Mouse (Mus musculus) megakaryocyte, embryonic 14.5 days (primary cell): ENCODE measurements around the gene Swi5. TPM values are rescaled to one million over a fixed set of nuclear protein-coding genes. Genes with fewer than 3 reads are reported as not detected.
"Not testable (repeated sequence)": the region's sequence is repeated elsewhere in the genome, so short reads cannot be mapped to it uniquely, and the experiment has no call there.

ENCODE experiments used
- H3K27me3 ChIP-seq: replicated peaks from 2 replicates; pipeline ENCODE3; 2012; ENCODE audit warnings: inconsistent platforms
- H3K36me3 ChIP-seq: replicated peaks from 2 replicates; pipeline ENCODE3; 2012; ENCODE audit warnings: low read length, inconsistent platforms, mixed read lengths
- H3K4me1 ChIP-seq: 2 replicates; pipeline ENCODE4 v1.6.1; 2012; ENCODE audit warnings: inconsistent platforms
- H3K4me3 ChIP-seq: replicated peaks from 2 replicates; pipeline ENCODE3; 2012; ENCODE audit warnings: moderate library complexity, mild to moderate bottlenecking, inconsistent platforms
- H3K9me3 ChIP-seq: 2 replicates; pipeline ENCODE4 v1.6.1; 2012; ENCODE audit warnings: inconsistent platforms
- FLI1 ChIP-seq: IDR thresholded peaks from 2 replicates; pipeline ENCODE4 v1.6.1; 2012; ENCODE audit warnings: low read length, inconsistent platforms, mixed read lengths
- GATA1 ChIP-seq: IDR thresholded peaks from 3 replicates; pipeline ENCODE4 v1.6.1; 2012; ENCODE audit warnings: mixed read lengths, low read length, inconsistent platforms, borderline replicate concordance
- polyA plus RNA-seq: library from polyadenylated mRNA; stranded (reverse); fragments of >175 nt; gene quantifications from 2 replicates; pipeline ENCODE4 v1.2.3, GENCODE M21; 2012; ENCODE audit warnings: low replicate concordance; ENCODE audit not compliant: insufficient read depth

Swi5 gene
- polyA plus RNA-seq, 1 experiment, result 652 TPM

DNA sequence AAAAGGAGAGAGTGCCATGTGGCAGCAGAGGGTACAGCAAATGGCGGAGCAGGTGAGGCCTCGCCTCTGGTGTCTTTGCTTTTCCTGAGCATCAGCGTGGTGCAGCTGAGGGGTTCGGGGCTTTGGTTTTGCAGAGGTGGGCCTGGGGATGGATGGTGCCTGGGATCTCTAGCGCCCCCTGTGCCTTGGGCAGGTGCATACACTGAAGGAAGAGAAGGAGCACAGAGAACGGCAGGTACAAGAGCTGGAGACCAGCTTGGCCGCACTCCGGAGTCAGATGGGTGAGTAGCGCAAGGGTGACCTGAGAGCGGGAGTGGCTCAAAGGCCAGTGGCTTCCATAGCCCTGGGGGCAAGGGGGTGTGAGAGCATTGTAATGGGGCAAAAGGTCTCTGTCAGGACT, 15.1 kb upstream of the Swi5 start:
- no peaks in the 10 kb centered on the region for H3K27me3 ChIP-seq
- H3K4me3 ChIP-seq, result no peak overlapping the region
- TF ChIP-seq GATA1 (no peak), FLI1 (no peak)
- peaks cover 99% of the 10 kb centered on the region for H3K36me3 ChIP-seq
- peaks cover 6% of the 10 kb centered on the region; the same call in 1 of the 2 replicates for H3K4me1 ChIP-seq
- no peaks in the 10 kb centered on the region for H3K9me3 ChIP-seq

DNA sequence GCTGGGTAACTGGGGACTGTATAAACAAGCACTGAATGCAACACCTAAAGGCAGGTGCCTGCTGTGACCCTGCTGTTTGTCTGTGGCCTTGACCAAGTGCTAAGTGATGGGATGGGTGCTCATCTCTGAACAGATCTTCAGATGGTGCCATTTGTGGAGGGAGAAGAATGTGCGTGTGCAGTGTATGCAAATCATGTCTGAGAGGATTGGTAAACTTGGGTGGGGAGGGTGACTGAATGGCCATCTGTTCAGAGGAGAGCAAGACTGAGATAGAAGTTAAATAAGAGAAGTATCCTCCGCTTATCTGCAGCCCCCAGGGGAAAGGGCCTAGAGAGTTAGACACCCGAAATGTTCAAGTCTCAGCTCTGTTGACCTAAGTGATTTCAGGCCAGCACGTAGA, 11.6 kb upstream of the Swi5 start:
- peaks cover 12% of the 10 kb centered on the region for H3K4me1 ChIP-seq
- peaks cover 96% of the 10 kb centered on the region for H3K36me3 ChIP-seq
- H3K27me3 ChIP-seq, result no peaks in the 10 kb centered on the region
- H3K4me3 ChIP-seq, result no peak overlapping the region
- TF ChIP-seq FLI1, result no peak
- no peak for TF ChIP-seq GATA1
- no peaks in the 10 kb centered on the region for H3K9me3 ChIP-seq

DNA sequence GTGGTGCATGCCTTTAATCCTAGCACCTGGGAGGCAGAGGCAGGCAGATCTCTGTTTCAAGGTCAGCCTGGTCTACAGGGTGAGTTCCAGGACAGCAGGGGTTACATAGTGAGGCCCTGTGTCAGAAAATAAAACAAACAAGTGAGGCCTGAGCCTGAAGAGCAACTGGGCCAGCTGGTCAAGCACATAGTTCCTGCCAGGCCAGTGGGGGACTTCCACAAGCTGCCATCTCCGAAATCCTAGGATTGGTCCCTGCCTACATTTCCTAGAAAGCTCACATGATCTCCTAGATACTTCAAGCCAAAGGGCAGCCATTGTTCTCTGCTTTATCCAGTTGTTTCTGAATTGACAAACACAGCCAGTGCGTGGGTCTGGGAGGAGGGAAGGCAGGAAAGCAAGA, 8.0 kb upstream of the Swi5 start:
- H3K9me3 ChIP-seq, H3K4me3 ChIP-seq, H3K27me3 ChIP-seq: not testable (repeated sequence)
- Histone ChIP-seq H3K36me3 (peaks cover 95% of the 10 kb centered on the region), H3K4me1 (peaks cover 41% of the 10 kb centered on the region)

DNA sequence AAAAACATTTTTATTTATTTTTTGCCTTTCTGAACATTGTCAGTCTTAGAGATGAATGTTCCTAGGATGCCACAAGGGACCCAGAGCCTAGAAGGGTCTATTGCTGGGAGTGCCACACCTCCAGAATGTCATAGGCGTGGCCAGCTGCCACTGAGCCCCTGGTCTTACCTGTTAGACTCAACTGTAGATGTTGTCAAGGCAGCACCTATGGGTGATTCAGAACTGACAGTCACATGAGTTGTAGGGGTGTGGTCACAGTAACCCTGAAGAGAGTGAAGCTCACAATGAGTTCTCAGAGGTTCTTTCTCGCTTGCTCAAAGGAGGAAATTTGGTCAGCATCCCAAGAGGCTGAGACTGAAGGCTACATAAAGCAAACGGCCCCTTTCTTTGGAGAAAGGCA, 7.4 kb upstream of the Swi5 start:
- TF ChIP-seq GATA1 (no peak), FLI1 (no peak)
- no peaks in the 10 kb centered on the region for H3K27me3 ChIP-seq
- H3K36me3 ChIP-seq, result peaks cover 93% of the 10 kb centered on the region
- no peak overlapping the region for H3K4me3 ChIP-seq
- no peaks in the 10 kb centered on the region for H3K9me3 ChIP-seq
- H3K4me1 ChIP-seq, result peaks cover 46% of the 10 kb centered on the region

DNA sequence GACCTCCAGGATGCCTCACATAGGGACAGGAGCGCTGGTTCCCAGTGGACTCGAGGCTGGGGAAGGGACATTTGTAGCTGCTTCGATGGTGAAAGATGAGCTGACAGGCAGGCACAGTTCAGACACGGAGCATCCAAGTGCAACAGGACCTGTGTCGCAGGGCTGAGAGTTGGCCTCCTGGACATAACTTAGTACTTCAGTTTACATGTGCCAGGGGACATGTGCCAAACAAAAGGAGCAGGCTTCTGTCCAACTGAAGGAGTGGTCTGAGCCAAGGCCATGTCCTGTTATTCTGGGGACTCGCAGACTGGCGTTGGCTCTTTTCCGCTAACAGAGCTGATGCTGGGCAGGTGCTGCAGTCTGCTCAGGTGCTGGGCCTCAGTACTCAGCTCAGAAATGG, 6.5 kb upstream of the Swi5 start:
- Histone ChIP-seq H3K4me1 (peaks cover 55% of the 10 kb centered on the region), H3K27me3 (no peaks in the 10 kb centered on the region), H3K4me3 (no peak overlapping the region), H3K36me3 (peaks cover 85% of the 10 kb centered on the region), H3K9me3 (no peaks in the 10 kb centered on the region)
- TF ChIP-seq FLI1, result no peak
- no peak for TF ChIP-seq GATA1

DNA sequence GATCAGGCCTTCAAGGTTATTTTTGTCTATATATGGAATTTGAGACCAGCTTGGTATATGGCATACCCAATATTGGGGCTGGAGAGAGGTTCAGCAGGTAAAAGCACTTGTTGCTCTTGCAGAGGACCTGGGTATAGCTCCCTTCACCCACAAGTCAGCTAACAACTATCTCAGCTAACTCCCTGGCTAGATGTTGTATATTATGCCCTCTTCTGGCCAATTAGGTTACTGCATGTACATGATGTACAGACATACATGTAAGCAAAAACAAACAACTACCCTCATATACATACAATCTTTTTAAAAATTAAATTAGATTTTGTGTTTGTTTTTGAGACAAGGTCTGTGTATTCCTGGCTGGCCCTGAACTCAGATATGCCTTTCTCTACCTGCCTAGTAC, 1.7 kb upstream of the Swi5 start:
- H3K36me3 ChIP-seq, result peaks cover 58% of the 10 kb centered on the region
- TF ChIP-seq GATA1 (no peak), FLI1 (no peak)
- no peaks in the 10 kb centered on the region for H3K27me3 ChIP-seq
- no peaks in the 10 kb centered on the region for H3K9me3 ChIP-seq
- H3K4me3 ChIP-seq, result peak overlapping the region; percentile 98
- peaks cover 79% of the 10 kb centered on the region for H3K4me1 ChIP-seq

DNA sequence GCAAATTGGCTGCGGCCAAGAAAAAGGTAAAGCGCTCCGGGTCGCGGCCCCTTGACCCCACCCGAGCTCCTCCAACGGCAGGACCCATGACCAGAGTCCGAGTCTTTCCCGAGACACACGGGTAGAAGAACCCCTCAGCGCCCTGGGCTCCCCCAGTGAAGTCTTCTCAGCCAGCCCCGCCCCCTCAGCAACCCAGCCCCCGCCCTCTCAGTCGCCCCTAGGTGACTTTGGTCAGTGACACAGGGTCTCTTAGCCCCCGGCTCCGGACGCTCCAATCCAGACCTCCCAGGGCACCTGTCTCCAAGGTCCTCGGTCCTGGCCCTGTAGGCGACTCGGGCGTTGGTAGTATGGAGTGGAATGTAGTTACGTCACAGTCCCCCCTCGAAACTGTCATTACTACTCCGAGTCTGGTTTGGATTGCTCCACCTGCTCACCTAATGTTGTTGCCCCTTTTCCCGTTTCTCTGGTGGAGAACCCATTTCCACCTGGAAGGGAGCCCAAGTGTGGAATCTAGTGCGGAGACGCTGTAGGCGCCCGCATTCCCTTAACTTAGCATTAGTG, 576 bp upstream of the Swi5 start:
- TF ChIP-seq FLI1 (no peak), GATA1 (no peak)
- peaks cover 58% of the 10 kb centered on the region for H3K36me3 ChIP-seq
- peak overlapping the region; percentile 98 for H3K4me3 ChIP-seq
- peaks cover 81% of the 10 kb centered on the region for H3K4me1 ChIP-seq
- H3K27me3 ChIP-seq, result no peaks in the 10 kb centered on the region
- no peaks in the 10 kb centered on the region for H3K9me3 ChIP-seq

DNA sequence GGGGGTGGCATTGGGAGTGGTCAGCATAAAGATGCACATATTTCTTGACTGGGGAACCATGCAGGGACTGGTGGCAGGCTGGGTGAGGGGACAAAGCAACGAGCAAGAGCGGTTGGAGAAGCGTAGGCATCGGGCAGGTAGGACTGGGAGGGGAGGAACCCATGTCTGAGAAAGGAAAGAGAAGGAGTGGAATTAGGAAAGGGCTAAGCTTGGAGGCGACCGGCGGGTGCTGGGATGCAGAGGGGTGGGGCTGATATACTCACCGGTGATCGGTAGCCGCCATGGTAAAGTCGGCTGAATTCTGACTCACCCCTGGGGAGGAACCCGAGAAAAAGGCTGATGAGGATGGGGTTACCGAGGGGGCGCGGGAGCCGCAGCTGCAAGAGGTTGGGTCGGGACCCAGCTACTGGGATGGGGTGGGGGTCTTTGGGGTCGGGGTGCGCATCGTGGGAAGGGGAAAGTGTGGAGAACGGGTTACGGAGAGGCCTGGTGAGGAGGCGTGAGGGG, 488 bp downstream of the Swi5 start, which contains the start of gene Golga2:
Golga2 (plus strand) TSS at position 51 of the 507 bp plus-strand sequence.
- peaks cover 82% of the 10 kb centered on the region for H3K4me1 ChIP-seq
- H3K27me3 ChIP-seq, result no peaks in the 10 kb centered on the region
- H3K4me3 ChIP-seq, result peak within 1 kb of the TSS; percentile 98
- H3K9me3 ChIP-seq, result no peaks in the 10 kb centered on the region
- TF ChIP-seq FLI1 (no peak), GATA1 (no peak)
- H3K36me3 ChIP-seq, result peaks cover 55% of the 10 kb centered on the region

DNA sequence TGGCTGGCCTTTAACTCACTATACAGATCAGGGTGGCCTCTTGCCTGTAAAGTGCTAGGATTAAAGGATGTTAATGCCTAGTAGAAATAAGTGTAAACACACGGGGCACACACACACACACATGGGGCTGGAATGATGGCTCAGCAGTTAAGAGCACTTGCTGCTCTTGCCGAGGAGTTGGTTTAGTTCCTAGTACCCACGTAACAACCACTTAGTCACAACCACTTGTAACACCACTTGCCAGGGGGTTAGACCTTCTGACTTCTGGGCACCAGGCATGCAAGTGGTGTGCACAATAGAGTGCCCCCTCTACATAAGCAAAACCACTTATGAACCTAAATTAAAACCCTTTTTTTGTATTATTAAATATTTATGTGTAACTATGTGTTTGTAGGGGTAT, 3.9 kb downstream of the Swi5 start:
- TF ChIP-seq FLI1 (no peak), GATA1 (no peak)
- H3K27me3 ChIP-seq, result no peaks in the 10 kb centered on the region
- peaks cover 65% of the 10 kb centered on the region for H3K36me3 ChIP-seq
- H3K4me3 ChIP-seq, result no peak overlapping the region
- H3K4me1 ChIP-seq, result peaks cover 75% of the 10 kb centered on the region
- no peaks in the 10 kb centered on the region for H3K9me3 ChIP-seq

DNA sequence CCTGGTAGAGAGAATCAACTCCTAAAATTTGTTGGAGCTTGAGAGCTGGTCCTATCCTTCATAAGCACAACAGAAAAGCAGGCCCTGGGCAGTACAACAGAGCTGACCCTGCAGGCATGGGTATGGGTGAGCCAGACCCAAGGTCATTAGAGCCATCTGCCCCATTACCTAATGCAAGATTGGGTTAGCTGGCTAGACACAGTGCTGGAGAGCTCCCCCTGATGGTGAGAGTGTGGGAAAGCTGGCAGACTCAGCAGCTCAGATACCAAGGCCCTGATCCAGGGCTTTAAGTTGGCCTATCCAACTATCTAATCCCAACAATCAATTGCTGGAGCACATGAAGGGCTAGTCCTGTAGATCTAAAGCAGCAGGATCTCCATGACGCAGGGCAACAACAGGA, 5.1 kb downstream of the Swi5 start:
- TF ChIP-seq GATA1 (no peak), FLI1 (no peak)
- Histone ChIP-seq H3K36me3 (peaks cover 78% of the 10 kb centered on the region), H3K9me3 (no peaks in the 10 kb centered on the region), H3K27me3 (no peaks in the 10 kb centered on the region), H3K4me1 (peaks cover 72% of the 10 kb centered on the region), H3K4me3 (peak overlapping the region; percentile 84)

DNA sequence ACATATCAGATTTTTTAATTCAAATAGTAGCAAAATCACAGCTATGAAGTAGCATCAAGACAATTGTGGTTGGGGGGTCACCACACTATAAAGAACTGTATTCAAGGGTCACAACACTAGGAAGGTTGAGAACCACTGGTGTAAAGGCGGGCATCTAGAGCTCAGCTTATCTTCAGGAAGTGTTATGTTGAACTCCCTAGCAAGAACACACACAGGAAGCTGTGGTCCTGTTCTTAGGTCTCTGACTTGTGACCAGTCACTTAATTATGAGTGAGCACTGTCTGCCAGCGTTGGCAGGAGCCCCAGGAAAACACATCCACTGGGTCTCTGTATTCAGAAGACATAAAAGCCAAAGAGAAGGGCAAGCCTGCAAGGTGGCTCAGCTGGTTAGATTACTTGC, 5.6 kb downstream of the Swi5 start:
- no peak for TF ChIP-seq GATA1
- TF ChIP-seq FLI1, result no peak
- H3K4me1 ChIP-seq, result peaks cover 72% of the 10 kb centered on the region
- no peaks in the 10 kb centered on the region for H3K27me3 ChIP-seq
- H3K9me3 ChIP-seq, result no peaks in the 10 kb centered on the region
- H3K36me3 ChIP-seq, result peaks cover 82% of the 10 kb centered on the region
- peak overlapping the region; percentile 84 for H3K4me3 ChIP-seq

DNA sequence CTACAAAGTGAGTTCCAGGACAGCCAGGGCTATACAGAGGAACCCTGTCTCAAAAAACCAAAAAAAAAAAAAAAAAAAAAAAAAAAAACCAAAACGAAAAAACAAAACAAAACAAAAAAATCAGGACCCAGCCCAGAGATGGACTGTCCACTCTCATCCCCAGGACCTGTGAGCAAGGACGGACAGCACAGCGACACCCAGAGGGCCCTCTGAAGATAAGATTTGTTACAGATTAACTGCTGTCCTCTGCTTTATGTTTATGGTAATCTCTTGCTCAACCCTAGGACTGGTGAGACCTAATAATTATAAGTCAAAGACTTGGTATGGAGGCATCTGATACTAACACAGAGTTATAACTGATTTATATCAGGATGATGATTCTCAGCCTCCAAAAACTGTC, 12.1 kb downstream of the Swi5 start:
- Histone ChIP-seq H3K4me1 (peaks cover 31% of the 10 kb centered on the region), H3K27me3 (peaks cover 9% of the 10 kb centered on the region), H3K9me3 (no peaks in the 10 kb centered on the region), H3K4me3 (no peak overlapping the region), H3K36me3 (peaks cover 40% of the 10 kb centered on the region)
- TF ChIP-seq GATA1, result no peak
- TF ChIP-seq FLI1, result no peak
